Mouse (Mus musculus): Measurements from ENCODE around the gene Thap12.

DNA sequence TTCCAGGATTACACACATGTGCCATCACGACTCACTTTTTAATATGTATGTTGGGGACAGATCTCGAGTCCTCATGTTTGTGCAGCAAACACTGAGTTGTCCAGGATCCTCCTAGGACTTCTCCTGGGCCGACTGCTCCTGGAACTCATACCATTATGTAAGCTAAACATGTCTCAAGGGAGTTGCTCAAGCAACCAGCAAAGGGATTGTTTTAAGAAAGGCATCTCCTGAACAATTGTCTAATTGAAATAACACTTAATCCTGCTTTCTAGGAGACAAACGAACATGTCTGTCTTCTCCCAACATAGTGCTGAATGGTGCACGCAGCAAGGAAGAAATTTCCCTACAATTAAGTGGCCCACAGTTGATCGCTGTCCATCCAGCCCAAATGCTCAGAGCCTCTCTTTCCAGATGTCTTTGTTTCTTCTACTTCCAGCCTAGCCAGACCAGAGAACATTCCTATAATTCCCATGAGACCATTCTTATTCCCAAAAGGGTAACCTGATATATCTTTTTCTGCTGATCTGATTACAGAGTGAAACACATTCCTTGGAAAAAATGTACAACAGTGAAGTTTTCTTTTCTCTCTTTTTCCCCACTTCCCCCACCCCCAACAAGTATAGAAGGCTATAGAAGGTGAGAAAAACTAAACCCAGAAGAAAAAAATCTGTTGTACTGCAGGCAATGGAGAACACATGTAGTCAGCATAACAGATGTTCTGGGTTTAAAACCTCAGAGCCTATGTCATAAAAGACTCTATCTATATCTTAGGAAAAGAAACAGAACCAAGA is 34.8 kb upstream of the Thap12 start:
- TF ChIP-seq MYOG (IDR thresholded peaks at IDR 0.05; ENCODE audit: control insufficient read depth in 1 of 3, insufficient read depth in 1 of 3, insufficient read length in 2 of 3, low read depth in 2 of 3) (no peak), POLR2A (IDR thresholded peaks at IDR 0.05; ENCODE audit: insufficient read length, low read depth) (no peak), MAX (IDR thresholded peaks at IDR 0.05; ENCODE audit: low read depth) (no peak), CEBPB (IDR thresholded peaks at IDR 0.05; ENCODE audit: insufficient read depth, poor library complexity, severe bottlenecking) (0 out of 2 replicates have a peak, but pooled peaks have one; percentile 45), POLR2AphosphoS2 (IDR thresholded peaks at IDR 0.05; ENCODE audit: insufficient read length, low read depth) (no peak), USF1 (IDR thresholded peaks at IDR 0.05; ENCODE audit: low read depth) (no peak), TCF12 (IDR thresholded peaks at IDR 0.05; ENCODE audit: insufficient read depth, poor library complexity, severe bottlenecking) (no peak), TCF3 (IDR thresholded peaks at IDR 0.05; ENCODE audit: insufficient read length, low read depth) (no peak), E2F4 (IDR thresholded peaks at IDR 0.05; ENCODE audit: insufficient read depth) (no peak), SRF (IDR thresholded peaks at IDR 0.05; ENCODE audit: control insufficient read depth, insufficient read length, low read depth) (no peak)
